Mouse (Mus musculus) ES-E14 (cell line): ENCODE results near the gene Zfp93.

Source experiments
- MAFK ChIP-seq: IDR thresholded peaks from 2 replicates; pipeline ENCODE4 v1.6.1; 2014; ENCODE audit warnings: mild to moderate bottlenecking, low read depth, low read length, inconsistent platforms; ENCODE audit not compliant: insufficient read depth
- ZC3H11A ChIP-seq: IDR thresholded peaks from 2 replicates; pipeline ENCODE4 v1.6.1; 2012; ENCODE audit warnings: low read depth, mild to moderate bottlenecking, inconsistent platforms, low read length, borderline replicate concordance

DNA sequence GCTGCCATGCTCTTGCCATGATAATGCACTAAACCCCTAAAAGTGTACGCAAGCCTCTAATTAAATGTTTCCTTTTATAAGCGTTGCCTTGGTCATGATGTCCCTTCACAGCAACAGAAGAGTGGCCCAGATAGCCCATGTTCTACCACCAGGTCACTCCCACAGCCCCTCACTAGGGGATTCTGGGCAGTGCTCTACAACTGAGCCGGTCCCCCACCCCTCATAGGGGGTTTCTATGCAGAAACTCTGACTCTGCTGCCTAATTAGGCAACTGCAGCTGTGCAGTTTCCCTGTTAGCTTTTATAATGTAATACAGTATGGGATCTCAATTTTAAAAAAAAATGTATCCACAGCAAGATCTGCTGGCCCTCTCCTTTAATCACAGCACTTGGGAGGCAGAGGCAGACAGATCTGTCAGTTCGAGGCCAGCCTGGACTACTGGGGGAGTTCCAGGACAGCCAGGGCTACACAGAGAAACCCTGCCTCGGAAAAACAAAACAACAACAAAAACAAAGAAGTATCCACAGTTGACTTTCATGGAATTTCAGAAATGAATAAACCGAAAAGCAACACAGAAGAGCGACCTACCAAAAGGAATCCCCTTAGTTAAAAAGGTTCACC, 443 bp upstream of the Zfp93 start:
- TF ChIP-seq MAFK (no peak), ZC3H11A (no peak)
